Mouse (Mus musculus) spleen, postnatal 10 days (tissue): ENCODE data around the gene Slc4a8.

ENCODE experiments used
- DNase-seq, 2 experiments: peaks; one replicate each; pipeline ENCODE4 v3.0.0; 2021 to 2022; ENCODE audit warnings: low spot score in 2 of 2

The Slc4a8 gene

DNA sequence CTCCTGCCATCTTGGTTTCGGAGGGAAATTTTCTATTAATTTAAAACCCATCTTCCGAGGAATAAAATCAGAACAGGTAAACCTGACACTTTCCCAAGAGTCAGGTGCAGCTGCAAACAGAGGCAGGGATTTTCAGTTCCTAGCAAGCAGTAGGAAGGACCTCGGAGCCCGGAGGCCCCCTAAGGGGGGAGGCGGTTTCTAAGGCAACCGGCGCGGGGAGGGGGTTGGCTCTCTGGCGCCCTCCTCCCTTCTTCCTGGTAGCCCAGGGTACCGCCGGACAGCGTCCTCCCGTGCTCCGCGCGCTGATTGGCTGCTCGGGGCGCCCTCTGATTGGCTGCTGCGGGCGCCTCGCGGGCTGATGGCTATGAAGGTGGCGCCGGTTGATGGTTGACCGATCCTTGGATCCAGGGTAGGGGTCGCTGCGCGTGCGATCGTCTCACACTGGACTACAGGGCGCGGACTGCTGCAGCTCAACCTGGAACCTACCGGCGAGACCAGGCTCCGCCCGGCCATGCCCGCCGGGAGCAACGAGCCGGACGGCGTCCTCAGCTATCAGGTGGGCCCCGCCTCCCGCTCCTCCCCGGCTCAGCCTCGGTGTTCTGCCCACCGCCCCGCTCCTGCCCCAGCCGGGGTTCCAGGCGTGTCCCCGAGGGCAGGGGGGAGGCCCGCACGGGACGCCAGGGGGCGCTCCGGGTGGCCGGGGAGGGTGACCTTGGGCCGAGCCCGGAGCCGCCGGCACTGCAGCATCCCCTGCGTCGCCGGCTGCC, at the start of gene Slc4a8:
Gene Slc4a8, plus strand, starts transcription at position 329 of the 767 bp plus-strand sequence.
- DNase-seq, result peak; percentile 67 to 84

DNA sequence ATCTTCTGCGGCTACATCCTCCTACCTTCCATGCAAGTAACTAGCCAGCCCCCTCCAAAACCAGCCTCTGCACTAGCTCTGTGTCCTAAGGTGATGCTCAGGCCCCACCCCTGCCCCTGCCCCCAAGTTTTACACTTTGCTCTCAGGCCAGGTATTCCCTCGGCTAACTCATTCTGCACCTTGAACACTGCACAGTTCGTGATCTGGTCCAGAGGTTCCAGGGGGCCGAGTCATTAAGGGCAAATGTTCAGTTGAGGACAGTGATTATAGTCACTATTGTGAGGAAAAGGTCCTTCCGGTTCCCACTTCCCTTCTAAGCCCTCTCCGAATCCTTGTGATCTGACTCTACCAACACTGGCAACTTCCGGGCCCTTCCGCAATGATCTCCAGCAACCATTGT, 47.1 kb upstream of the Slc4a8 start:
- no peak for DNase-seq

DNA sequence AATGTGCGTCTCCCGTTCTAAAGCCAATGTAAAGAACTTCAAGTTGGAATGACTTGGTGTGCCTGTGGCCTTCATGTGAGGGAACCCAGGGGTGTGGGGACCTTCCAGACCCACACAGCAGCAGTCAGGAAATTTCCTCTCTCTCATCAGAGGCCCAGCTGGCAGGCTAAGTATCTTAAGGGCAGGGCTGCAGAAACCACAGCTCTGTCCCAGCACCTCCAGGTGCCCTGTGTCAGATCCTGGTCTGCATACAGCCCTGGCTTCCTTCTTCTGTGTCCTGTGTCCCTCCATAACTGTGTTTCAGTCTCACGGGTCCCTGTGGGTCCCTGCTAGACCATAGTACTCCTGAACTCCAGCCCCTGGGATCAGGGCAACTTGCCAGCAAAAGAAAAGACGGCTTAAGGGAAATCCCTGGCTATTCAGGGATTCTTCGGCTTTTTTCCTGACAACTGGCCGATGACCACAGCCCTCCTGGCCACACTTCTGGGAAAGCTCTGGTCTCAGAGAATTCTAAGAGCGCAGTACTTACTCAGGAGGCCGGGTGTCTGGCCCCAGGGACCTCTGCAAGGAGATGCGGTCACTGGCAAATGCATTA, 46.1 kb upstream of the Slc4a8 start:
- DNase-seq, result no peak

DNA sequence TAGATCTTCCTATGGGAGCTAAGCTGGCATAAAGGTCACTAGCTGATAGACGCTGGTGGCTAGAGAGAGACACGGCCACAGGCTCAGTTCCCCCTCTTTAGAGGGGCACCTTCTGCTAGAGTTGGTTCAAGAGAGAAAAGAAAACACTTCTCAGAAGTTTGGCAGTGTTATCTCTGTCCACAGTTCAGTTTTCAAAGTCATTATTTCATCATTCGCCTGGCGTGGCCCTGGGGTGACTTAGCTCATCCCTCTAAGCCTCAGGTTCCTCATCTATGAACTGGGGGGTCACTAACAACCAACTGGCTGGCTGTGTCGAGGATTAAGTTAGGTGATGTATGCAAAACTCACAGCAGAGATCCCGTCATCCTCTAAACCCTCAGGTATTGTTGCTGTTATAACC, 43.6 kb upstream of the Slc4a8 start:
- no peak for DNase-seq

DNA sequence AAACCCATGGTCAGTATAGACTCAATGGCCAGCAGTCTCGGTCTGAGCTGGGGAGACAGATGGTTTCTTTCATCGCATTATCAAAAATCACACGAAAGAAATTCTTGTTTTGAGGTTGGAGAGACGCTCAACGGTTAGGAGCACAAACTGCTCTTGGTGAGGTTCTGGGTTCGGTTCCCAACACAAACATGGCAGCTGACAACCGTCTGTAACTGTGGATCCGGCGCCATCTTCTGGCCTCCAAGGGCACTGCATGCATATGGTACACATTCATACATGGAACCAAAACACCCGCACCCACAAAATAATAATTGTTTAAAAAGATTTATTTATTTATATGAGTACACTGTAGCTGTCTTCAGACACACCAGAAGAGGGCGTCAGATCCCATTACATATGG, 43.0 kb upstream of the Slc4a8 start:
- DNase-seq, result peak in 1 of 2 experiments; percentile 59

DNA sequence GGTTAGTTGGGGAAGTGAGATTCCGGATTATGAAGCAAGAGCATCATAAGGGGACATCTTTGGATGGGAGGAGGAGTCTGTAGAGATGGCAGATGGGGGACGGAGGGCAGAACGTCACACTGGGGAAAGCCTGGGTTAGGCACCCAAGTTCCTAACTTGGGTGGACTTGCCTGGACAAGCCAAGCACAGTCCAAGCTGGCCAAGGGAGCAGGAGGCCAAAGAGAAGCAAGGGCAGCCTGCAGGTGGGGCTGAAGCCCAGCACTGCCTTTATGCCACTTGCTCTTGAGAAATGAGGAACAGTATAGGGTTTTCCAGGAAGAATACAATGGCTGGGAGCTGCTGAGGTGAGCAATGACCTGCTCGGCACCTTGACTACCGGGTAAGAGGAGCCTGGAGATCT, 42.3 kb upstream of the Slc4a8 start:
- no peak for DNase-seq

DNA sequence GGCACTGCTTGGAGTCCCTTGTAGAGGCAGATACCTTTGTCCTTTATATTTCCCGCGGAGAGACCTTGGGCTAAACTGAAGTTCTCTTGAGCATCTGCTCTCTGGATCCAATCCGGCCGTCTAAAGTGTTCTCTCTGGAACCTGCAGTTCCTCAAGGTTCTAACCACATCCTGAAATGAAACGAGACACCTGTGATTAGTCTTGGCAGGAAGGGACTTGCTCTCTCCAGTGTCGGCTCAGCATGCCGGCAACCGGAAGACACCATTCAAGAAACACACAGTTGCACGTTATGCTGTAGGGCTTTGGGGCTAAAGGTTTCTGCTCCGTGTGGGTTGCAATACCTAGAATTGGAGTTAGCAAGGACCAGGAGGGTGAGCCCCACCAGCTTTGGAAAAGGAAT, 41.5 kb upstream of the Slc4a8 start:
- no peak for DNase-seq

DNA sequence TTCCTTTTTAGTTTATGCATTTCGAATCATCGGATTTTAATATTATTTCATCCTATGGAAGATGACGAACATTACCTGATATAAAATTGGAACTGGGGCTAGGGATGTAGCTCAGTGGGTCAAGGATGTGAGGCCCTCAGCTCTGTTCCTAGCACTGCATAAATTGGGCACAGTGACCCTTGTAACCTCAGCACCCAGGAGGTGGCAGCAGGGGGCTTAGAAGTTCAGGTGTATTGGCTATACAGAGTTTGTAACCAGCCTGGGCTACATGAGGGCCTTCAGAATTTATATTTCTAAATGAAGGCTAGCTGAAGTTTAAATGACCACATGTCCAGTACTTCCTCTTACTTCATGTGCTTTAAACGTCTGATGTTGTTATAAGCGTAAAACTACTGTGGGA, 40.1 kb upstream of the Slc4a8 start:
- no peak for DNase-seq

DNA sequence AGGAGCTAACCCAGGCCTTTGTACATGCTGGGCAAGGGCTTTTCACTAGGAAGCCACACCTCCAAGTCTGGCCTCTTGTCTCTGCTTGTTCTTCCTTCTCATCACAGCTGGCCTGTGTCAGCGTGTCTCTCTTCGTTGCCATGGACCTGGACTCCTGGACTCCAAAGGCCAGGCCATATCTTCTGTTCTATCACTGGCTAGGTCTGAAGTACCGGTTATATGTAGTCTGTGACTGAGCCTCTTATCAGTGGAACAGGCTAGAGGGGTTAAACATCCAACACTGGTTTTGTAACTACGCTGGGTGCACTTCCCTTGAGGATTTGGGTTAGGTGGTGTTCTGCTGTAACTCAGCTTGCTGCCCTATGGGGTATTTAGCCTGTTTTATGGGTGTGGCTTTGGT, 39.5 kb upstream of the Slc4a8 start:
- DNase-seq, result no peak

DNA sequence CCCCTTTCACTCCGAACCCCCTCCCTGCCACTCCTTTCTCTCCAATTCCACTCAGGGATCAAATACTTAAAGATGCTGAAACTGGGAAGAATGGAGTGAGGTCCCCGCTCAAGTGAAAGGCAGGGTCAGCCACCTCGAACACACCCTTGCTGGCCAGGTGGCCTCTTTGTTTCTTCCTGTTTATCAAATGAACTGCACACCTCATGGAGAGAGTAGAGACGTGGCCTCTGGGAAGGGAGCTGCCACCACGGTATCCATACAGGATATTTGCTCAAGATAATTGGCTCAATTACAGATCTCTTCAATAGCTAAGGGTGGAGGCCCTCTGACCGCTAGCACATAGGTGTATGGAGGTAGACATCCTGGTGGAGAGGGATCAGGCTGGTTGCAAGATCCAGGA, 39.0 kb upstream of the Slc4a8 start:
- no peak for DNase-seq

DNA sequence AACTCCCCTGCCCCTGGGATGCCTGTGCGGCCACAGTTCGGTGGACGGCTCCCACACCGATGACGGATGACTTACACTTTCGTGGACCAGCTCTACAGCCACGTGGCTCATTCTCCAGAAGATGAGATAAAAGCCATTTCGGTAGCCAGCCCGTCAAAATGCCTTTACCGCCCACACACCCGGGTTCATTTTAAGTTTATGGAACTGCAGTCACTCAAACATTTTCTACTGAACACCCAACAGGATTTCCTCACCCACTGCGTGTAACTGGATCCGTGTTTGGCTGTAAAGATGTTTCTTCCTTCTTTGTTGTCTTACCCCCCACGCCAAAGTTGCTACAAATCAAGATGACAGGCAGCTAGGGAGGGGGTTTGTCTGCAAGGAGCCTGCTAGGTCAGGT, 38.0 kb upstream of the Slc4a8 start:
- DNase-seq, result no peak

DNA sequence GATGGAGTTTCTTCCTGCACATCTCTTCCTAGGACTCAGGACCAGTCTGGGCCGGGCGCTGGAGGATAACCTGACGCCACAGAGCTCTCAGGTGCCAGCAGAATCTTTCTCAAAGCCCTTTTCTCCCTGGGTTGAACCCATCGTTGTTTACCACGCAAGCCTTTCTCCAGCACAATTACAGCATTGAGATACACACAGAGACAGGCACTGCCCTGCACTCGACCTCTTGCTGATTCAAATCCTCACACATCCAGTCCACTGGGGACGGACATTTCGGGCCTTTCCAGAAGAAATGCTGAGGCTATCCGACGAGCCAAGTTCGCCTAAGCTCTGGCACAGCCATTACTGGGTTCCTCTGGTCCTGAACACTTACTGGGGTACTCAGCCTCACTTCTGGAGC, 34.8 kb upstream of the Slc4a8 start:
- no peak for DNase-seq

DNA sequence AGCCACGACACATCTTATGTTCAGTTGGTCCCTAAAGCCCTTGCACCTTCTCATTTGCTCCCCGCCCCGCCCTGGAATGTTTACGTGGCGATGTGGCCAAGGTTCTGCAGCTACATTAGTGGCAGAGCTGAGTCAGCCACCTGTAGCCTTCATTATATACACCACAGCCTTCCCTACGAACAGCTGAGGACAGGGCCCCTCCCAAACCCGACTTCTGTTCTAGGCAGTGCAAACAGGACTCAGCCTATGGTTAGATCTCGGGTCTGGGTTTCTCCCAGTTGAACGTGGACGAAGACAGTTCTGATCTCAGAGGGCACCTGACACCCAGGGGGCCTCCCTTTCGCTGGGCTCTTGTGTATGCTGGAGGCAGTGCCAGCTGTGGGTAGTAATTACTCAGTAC, 33.7 kb upstream of the Slc4a8 start:
- no peak for DNase-seq

DNA sequence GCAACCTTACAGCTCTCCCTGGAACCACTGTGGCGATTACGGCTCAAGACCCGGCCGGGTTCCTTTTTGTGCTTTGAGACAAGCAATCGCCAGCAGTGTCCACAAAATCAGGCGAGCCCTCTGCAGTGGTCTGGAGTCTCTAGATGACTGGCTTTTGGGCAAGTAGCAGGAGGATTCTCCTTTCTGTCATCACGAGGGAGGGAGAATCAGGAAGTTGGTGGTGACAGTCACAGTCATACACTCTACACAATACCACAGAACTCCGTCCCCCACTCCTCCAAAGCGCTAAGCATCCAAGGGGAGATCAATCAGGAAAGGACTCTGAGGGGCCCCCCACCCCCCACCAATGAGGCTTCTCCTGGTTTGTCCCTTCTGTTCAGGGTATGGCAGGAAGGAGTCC, 33.0 kb upstream of the Slc4a8 start:
- DNase-seq, result no peak

DNA sequence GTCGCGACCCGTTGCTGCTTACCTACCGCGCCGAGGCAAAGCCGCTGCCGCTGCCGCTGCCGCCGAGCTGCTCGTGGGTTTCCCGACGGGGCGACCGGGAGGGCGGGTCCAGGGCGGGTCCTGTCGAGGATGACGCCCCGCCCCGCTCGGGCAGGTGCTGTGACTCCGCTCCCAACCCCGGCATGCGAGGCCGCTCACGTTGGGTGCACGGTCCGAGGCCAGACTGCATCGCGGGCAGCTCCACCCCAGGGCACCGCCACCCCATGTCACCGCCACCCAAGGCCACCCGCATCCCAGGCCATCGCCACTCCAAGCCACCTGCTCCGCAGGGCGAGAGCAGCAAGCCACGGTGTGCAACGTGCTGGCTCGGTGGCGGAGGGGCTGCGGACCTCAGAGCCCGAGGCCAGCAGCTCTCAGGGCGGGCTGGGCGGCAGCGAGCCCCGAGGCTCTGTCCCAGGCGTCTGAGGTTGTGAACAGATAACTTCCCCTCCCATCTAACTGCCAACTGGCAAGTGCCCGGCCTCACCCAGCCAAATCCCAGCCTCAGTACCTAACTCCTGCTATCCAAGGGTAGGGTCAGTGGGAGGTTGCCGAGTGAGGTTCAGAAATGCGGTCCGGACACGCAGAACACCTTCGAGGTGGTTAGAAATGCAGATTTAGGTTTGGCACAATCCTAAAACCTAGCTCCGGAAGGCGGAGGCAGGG, 32.1 kb upstream of the Slc4a8 start, which contains the start of gene Galnt6:
Gene Galnt6, minus strand, starts transcription at position 96 of the 705 bp plus-strand sequence.
- peak; percentile 50 to 79 for DNase-seq

DNA sequence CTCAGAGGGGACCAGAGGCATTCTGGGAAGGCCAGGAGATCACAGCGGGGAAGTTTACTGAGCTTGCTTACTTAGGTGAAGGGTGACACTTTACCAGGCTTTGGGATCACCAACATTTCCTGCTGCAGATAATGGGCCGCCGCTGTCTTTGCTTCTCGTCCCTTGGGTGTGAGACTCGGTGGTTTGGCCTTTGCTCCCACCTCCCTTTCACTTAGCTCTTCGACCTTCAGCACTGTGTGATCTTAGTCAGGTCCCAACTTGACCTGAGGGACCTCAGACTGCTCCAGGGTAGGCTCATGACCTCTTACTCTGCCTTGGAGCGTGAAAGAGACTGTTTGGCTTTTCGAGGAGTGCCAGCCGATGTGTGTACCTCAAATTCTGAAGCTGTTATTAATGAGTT, 30.5 kb upstream of the Slc4a8 start:
- no peak for DNase-seq

DNA sequence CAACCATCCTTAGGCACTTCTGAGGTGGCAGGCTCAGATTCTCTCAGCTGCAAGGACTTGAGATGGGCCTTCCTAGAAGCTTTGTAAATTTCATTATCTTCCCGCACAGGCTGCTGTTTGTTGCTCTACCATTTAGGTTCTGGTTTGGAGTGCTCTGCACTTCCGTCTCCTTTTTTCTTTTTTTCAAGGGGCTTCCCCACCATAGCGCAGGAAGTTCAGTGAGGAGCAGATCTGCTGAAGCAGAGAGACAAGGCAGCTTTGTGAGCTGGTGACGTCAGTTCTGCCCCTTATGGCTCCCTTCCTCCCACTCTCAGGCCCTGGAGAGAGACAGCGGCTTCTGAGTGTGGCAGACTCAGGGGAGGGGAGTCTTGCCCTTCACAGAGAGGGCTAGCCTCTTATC, 29.0 kb upstream of the Slc4a8 start:
- DNase-seq, result peak in 1 of 2 experiments; percentile 52

DNA sequence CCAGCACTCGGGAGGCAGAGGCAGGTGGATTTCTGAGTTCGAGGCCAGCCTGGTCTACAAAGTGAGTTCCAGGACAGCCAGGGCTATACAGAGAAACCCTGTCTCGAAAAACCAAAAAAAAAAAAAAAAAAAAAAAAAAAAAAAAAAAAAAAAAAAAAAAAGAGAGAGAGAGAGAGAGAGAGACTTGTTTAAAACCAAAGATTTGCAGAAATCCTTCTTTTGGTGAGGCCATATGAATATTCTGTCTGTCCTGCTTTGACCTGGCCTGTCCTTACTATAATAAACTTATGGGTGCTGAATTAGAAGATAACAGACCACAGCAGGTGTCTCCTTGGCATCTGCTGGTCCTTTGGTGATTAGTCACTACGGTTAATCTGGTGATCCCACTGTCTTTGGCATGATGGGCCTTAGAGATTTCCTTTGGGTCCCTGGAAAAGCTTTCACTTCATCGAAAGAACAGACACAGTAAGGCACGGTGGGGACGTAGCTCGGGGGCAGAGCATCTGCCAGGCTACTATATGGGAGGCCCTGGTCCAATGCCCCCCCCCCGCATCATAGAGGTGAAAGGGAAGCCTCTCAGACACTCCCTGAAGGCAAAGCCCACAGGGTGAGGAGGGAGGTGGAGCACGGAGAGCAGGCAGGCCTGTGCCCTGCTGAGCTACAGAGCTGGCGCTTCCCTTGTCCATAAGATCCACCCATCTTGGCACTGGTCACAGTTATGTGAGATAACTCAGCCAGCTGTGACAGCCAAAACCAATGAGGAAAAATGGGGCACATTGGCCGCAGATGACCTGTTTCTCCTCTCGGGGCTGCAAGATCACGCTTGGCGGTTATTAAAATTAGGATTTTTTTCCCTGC, 26.2 kb upstream of the Slc4a8 start:
- peak in 1 of 2 experiments; percentile 51 for DNase-seq

DNA sequence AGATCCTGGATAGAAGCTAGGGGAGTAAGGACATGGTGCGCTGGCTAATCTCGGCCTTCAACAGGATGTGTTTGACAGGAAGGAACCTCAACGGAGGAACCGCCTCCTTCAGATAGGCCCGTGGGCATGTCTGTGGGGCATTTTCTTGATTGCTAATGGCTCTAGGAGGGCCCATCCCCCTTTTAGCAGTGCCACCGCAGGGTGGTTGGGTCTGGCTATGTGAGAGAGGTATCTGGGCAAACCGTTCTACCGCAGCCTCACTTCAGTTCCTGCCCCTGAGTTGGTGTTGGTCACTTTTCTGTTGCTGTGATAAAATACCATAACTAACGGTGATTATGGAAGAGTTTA, 25.6 kb upstream of the Slc4a8 start:
- DNase-seq, result no peak

DNA sequence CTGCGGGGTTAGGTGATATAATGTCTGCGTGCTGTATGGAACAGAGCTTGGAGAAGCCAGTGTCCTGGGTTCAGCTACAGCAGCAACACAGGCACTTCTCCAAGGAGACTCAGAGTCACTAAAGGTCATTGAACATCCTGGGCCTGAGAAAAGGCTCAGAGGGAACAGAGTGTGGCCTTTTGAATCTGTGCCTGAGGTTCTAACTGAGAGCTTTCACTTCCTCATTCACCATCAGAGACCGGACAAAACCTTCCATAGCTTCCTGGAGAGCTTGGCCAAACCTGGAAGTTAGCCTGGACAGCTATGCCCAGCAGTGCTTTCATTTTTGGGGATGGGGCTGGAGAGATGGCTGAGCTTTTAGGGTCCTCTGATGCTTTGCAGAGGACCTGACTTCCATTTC, 23.9 kb upstream of the Slc4a8 start:
- no peak for DNase-seq

DNA sequence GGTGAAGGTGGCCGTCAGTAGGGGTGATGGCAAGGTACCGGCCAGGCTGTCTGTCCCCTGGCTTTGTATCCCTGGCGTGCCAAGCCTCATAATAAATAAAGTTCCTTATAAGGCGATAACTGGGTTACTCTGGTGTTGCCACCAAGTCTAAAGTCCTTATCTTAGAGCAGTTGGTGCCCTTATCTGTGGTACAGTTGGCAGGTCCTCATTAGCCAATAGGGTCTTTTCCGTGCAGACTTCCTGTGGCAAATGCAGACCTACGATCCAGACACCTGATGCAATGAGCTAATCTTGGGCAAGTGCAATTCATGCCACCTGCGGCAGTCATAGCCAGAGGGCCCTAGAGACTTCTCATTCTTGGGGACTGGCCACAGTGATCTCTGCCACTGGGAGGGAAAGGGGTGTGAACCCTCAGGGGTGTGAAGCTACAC, 23.2 kb upstream of the Slc4a8 start:
- peak in 1 of 2 experiments; percentile 51 for DNase-seq

DNA sequence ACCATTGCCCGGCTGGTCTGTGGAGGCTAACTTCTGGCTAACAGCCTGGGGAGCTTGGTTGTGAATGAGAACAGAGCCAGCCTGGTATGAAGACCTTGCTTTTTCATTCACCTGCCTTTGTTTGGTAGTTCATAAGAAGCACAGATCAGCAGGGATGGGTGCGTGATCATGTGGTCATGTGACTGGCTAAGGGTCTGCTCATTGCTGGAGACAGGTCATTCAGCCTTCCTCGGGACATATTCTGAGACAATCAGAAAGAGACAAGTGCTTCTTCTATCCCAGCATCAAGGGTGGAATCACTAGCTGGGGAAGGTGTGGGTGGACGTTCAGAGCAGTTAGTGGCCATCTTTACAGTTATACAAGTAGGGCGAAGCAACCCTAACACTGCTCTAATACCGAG, 22.1 kb upstream of the Slc4a8 start:
- no peak for DNase-seq
